Mouse (Mus musculus) retina, adult 2 months (tissue): ENCODE measurements around the gene Casp7.
A peak's percentile ranks its signal among the peaks of the same experiment; 100 is the strongest.
"Not testable (repeated sequence)": the region's sequence is repeated elsewhere in the genome, so short reads cannot be mapped to it uniquely, and the experiment has no call there.

ENCODE experiments used
- DNase-seq: peaks from one replicate; pipeline ENCODE4 v3.0.0-alpha.2; 2012; ENCODE audit warnings: low read depth, low spot score

The Casp7 gene

DNA sequence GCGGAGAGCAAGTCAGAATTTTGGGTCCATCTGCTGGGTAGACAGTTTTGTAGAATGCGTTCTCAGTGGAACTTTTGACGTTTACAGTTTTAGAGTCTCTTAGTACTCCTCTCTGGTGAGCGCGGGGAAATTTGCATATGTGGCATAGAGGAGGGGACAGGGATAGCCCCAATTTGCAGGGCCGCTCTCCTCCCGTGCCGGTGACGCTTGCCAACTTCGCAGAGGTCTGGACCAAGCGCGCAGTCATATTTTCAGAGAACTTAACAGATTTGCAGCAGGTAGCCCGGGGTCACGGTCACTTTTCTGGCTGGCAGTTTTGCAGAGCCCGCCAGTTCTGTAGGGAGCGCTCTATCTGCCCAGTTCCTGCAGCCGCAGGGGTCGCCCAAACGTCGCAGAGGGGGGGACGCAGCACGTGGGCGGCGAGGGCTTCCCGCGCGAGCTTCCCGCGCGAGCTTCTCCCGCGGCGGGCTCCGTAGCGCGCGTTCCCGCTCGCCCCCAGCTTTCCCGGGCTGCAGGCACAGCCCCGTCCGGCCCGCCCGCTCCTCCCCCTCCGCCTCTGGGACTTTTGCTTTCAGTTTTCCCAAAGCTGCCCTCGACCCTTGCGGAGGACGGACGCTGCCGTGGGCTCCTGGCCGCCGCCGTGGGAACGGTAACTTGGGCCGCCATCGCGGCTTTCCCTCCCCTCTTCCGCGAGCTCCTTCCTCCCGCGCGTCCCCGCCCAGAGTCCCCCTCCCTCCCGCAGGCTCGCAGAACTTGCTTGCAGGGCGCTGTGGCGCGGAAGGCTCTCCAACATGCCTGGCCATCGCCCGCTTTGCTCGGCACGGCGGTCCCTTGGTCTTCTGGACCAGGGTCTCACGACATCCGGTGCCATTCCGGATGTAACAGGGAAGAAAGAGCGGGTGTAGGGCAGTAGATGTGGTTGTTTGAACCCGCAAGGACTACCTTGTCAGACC is at the start of gene Casp7:
Gene Casp7 (plus strand): TSS at position 461 of the 953 bp plus-strand sequence.
- peak; percentile 4 for DNase-seq

DNA sequence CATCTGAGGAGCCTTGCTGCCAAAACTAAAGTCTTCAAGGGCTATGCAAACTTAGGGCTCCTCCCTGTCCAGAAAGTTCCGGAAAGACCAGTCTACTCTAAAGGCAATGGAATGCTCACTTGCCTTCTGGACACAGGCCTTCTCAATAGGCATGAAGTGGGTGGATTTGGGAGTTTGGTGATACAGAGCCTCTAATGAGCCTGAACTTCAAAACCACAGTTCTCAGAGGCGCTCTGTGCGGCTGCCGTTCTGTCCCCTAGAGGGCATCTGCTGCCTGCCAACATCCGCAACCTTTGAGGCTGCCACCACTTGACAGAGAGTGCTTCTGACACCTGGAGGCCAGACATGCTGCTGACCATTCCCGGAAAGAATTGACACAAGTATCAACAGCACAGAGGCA is 47.6 kb upstream of the Casp7 start:
- DNase-seq, result no peak

DNA sequence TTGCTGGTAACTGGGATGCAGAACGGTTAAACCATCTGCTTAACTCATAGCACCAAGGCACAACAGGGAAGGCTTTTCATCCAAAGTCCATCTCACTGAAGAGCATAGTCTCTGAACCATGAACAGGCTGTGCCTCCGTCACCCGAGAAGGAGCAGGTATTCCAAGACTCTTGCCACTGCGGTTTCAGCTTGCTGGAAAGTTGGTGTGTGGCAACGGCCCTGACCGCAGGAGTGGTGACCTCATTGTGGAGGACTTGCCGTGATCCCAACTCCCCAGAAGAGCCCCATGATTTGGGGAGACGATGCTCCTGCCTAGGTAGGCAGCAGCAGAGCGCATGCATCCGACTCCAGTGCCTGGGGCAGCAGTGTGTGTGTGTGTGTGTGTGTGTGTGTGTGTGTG is 43.2 kb upstream of the Casp7 start:
- DNase-seq, result no peak

DNA sequence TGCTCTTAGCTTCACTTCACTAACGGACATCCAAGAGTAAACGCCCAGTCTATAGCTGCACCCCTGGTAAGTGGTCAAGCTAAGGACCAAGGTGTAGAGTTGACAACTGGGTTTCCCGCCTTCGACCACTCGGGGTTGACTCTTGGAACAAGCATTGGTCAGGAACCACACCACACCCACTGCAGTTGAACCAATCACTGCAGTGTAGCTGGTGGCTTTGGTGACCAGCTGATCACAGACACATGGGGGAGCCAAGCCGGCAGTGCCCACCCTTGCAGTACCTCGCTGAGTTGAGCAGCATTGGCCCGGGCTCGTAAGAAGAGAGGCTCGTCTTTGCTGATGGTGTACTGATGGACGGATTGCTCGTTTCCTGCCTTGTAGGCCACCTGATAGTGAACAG is 41.7 kb upstream of the Casp7 start:
- no peak for DNase-seq

DNA sequence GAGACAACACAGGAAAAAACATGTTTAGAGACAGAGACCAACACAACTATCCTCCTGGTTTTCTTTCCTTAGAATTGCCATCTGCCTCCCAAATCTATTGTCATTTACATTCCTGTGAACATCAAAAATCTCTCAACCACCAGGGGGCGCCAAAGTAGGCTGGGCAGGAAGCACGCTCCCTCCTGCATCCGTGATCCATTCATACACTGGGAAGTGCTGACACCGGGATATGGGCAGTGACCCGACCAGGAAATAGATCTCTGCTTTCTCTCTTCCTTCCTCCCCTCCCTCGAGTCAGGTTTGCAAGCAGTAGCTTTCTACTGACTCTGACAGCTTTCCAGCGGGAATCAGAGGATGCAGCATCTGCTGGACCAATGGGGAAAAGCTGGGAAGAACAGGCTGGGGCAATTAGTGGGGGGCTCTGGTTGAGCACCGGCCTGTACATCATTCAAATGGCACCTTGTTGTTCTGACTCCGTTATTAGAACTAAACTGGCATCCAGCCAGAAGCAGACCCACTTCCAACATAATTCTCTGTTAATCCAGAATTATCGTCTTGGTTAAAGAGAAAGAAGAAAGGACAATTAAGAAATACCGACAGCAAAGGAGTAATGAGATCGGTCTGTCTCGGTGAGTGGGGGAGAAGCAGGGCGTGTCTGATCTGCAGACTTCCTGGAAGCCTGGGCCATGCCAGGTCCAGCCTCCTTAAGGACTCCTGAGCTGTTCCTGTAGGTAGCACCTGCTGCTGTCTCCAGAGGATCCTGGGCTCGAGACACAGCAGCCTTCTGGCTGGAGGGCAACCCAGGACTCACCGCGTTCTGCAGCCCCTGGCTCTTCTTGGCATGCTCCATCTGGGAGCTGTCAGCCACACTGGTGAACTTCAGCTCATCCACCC is 40.2 kb upstream of the Casp7 start:
- DNase-seq, result peak; percentile 22

DNA sequence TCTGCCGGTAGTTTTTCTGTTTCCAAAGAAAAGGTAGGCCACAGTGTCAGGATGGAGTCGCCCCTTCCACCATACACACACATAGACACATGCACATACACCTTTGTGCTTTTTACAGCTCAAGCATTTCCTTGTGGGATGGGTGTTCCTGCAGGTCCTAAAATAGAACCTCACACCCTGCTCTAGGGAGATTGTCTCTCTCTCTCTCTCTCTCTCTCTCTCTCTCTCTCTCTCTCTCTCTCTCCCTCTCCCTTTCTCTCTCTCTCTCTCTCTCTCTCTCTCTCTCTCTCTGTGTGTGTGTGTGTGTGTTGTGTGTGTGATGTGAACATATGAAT is 39.6 kb upstream of the Casp7 start:
- not testable (repeated sequence) for DNase-seq

DNA sequence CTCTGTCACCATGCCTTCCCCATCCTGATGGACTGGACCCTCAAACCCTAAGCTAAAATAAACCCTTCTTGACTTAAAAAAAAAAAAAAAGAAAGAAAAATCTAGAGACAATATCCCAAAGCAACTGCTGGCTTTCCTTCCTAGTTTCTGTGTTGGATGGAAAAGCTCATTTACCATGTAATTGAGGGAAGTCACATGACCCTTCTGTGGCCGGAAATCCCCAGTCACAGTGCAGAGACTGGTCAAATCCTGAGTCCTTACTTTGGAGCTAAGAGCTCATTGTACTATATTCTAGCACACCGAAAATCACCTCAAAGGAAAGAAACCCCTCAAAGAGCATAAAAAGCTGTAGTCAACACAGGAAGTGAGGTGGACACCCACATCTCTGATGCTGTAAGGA is 38.0 kb upstream of the Casp7 start:
- DNase-seq, result no peak

DNA sequence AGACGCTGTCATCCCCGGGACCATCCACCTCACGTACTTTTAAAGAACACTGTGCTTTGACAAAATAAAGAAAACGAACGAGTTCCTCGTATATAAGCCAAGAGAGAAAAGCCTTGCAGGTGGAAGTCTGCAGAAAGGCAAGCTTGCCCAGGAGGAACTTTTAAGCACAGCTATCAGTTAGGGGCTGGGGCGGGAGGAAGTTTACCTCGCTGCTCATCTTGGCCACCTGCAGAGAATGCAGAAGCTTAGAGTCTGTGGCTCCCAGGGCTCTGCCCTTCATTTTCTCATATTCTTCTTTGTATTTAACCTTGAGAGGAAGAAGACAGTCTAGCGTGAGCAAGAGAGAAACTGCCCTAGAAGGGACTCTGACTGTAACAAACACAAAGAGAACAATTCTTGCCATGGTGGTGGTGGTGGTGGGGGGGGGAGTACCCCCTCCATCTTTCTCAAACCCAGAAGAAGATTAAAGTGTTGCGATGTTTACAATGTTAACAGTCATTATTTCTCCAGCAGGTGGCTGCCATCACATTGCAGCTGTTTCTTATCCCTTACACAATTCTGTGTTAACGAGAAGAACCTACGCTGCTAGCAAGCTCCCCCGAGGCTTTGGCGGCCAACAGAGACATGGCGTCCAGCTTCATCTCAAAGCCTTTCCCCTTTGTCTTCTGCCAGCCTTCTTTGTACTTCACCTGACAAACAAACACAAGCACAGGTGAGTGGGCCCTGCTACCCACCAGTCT is 33.0 kb upstream of the Casp7 start:
- no peak for DNase-seq

DNA sequence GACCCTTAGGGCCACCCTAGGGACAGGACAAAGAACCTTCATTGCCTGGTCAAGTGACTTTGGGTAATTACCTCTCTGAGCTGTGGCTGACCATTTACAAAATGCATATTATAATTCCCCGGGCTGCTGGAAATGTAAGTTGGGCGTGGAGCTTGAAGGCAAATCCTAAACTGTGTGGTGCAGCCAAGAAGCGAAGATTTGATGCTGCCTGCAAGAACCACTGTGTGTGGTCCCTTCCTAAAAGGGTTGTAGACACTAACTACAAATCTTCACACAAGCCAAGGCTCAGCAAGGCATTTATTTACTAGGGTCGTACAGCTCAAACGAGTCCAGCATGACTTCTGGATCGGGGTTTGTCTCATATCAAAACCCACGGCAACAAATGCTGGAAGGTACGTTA is 32.4 kb upstream of the Casp7 start:
- no peak for DNase-seq

DNA sequence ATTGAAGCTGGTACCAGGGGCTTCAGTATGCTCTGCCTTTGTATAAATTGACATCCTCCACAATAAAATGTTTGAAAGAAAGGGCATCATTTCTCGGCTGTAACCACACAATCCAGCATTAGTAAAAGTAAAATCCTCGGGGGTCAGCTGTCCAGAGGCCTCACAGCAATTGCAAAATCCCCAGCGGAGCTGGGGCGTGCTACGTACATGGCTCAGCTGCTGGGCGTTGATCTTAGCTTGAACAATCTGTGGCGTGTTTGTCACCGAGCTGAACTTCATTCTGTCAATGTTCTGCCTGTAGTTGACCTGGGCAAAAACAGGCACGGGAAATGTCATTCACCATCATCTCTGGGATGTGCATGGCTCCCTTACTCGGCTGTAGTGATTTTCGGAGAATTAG is 30.8 kb upstream of the Casp7 start:
- DNase-seq, result no peak

DNA sequence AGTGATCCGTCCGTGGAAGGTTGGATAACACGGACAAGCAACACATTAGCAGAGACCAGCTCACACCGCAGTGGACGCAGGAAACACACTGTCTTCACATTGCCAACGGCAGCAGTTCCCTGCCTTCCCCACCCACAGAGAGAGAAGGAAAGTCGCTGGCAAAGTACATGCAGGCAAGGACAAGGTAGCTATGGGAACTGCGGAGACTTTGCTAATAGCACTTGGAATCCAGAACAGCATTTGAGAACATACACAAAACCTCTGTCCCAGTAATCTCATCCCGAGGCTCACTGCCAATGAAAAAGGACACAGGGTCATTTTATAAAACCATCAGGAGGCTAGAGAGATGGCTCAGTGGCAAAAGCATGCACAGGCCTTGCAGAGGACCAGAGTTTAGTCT is 30.3 kb upstream of the Casp7 start:
- no peak for DNase-seq

DNA sequence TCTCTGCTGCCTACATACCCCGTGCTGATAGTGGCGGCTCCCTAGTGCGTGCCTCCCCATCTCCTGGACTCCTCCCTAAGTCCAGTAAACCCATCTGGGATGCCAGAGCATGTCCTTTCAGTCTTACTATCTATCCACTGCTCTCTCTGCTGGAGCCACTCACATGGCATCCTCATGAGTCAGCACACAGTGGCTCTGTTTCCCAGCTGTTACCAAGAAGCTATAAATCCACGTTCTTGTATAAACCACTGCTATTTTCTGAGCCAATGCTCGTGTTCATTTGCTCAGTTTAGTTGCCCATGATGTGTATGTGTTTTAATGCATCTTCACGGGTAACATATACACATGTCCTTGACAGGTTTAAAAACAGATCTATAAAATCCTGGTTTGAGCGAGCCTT is 29.2 kb upstream of the Casp7 start:
- DNase-seq, result no peak

DNA sequence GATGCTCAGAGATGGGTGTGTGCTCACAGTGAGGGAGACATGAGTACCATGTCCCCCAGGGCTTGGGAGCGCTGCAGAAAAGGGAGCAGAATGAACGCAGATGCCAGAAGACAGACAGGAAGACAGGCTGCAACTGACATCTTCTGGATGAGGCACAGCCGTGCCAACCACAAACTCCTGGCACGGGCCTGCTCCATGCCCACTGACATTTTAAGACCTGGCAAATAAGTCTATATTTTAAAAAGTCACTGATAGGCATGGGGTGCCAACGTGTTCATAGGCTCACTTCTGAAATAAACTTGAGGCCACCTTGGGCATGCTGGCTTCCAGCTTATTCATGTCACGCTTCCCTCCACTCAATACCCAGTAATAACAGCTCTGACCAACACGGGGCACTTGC is 28.0 kb upstream of the Casp7 start:
- no peak for DNase-seq

DNA sequence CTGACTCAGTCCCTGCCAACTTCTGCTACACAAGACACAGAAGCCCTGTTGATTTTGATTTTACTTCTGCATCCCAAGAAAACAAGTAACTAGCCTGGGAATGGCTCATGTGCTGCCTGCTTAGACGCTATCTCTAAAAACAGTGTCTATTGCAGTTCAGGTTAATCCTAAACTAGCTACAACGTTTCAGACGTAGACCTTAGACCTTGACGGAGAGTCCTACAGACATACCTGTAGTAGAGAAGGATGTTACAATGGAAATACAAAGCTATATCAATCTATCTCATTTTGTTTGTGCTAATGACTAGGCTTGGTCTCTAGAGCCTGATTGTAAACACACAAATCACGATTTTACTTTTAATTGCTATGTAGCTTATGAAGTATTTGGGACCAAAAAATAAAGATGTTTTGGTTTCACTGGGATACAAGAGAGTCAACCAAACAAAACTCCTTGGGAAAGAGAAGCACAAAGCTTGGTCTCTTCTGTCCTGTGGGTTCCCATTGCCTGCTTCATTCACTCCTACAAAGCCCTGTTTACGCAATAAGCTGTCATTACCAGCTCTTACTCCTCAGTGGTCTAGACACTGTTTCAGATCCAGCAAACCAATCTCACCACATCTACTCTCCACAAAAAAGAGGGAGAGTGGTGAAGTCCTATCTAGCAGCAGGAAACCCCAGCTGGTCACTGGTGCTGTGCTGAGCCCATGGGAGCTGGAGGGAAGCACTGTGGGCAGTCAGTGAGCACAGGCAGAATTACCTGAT is 26.4 kb upstream of the Casp7 start:
- no peak for DNase-seq

DNA sequence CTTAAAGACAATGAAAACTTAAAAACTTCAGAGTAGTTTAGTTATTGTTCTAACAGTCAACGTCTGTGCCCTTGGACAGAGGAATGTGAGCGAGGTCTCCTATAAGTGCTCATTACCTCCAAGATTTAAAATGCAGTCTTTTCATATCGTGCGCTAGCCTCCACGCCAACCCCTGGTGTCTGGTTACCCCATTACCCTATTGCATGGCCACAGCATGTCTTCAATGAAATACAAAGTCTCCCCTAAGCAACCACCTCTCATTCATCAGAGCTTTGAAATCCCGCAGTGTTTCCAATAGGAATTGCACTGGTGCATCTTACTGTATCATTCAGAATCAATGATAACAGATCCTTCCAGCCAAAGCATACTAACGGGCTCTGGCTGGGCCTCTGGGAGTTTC is 24.7 kb upstream of the Casp7 start:
- no peak for DNase-seq

DNA sequence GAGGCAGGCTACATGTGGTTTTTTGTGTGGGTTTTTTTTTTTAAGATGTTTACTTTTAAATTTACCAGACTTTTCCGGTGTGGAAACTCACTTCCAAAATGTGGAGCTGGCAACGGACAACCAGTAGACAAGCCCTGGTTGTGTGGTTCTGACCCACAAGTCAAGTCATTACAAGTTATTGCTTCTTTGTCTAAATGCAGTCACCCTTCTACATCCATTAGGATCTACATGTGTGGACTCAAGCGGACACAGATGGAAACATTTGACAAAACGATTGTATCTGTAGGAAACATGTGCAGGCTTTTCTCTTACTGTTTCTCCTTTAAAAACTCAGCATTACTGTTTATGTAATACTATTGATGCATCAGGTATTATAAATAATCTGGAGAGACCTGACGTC is 23.7 kb upstream of the Casp7 start:
- no peak for DNase-seq

DNA sequence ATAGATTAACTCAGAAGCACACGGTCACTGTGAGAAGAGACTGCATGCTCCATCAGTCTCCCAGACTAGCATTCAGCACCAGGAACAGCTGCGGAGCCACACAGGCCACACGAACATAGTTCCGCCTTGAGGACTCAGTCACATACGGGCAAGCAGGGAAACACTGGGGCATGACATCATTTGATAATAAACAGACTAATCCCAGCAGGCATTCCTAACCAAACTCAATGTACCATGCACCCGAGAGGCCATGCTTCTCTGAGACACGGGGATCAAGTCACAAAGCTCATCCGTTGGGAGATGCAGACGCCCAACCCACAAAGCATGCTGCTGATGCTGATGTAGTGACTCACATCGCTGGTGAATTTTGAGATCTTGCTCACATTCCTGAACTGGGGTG is 22.9 kb upstream of the Casp7 start:
- DNase-seq, result no peak

DNA sequence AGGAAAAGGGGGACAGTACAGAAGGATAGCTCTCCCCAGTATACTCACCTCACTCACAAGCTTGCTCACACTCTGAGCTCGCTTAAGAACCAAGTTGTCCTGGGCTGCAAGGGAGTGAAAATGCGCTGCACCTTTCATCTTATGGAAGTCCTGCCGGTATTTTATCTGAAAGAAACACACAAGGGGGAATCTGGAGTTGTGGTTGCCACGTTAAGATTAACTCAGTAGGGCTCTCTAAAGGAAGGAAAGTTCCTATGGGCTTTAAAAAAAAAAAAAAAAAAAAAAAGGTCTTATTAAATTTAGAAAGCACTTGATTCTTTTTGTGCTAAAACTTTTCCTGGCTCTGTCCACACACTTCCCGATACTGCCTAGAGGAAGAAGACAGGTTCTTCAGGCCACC is 18.9 kb upstream of the Casp7 start:
- no peak for DNase-seq

DNA sequence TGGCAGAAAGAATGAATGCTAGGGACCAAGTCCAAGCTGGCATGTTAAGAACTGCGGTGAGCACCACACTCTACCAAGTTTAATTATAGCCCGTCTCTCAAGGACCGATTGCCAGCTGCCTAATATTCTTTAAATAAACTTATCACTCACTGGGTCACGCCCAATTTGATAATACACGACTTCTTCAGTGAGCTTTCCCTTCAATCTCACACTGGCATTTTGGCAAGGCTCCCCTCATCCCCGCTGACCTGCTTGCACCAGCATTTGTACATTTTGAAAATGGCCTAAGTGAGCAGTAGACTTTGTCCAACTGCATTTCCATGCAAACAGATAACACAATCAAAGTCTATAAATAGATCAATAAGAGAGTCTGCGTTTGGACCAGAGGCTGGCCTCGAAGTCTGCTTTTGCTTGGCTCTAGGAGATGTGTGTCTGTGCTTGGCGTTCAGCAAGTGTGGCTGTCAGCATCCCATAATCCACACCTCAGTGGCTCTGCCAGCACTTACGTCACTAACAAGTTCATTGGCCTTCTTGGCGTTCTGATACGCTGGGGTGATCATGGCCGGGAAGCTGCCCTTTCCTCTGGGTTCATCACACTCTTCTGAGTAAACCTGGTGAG is 18.3 kb upstream of the Casp7 start:
- no peak for DNase-seq

DNA sequence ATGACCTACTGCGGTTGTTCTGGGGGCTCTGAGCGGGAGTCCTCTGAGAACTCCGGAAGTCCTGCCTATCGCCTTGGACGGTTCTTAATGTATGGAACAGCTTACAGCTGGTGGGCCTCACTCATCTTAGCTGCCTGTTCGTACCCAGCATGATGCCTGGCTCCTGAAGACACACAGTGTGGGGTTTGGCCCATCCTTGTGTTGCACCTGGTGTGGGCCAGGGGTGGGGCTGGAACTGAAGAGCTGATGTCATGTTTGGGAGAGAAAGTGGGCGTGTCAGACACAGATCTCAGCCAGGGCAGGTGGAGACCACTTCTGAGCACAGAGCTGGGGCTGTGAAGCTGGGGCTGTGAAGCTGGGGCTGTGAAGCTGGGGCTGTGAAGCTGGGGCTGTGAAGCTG is 16.6 kb upstream of the Casp7 start:
- no peak for DNase-seq

DNA sequence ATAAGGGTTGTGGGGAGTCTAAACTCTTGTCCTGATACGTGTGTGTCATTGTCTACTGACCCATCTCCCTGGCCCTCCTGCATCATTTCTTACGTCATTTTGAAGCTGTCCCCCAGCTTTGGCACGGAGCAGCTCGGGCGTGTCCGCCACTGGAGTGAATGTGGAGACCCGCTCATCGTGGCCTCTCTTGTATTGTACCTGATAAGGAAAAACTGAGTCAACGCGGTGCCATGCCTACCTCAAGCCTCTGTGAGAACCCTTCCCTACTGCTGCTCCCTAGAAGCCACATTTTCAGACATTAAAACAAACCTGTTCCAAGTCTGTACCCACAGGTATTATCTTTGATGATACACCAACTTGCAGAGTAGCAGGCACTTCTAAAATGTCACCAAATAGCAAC is 15.5 kb upstream of the Casp7 start:
- DNase-seq, result no peak
